Mouse (Mus musculus): ENCODE measurements at regions not wholly inside any gene's neighbourhood (a gene's known extent, or its start where the extent isn't known, plus 50 kb on each side); places are given as distances from the start of the nearest gene placed in this dataset.

- Histone ChIP-seq H3K27me3 (ENCODE audit: low read depth, poor library complexity, severe bottlenecking) (peaks cover 16% of the 10 kb centered on the region; the same call in 1 of the 2 replicates), H3K36me3 (no peaks in the 10 kb centered on the region), H3K27ac (replicated peaks) (no peak overlapping the region), H3K9me3 (replicated peaks) (no peaks in the 10 kb centered on the region), H3K4me1 (peaks cover 24% of the 10 kb centered on the region), H3K4me3 (no peak overlapping the region)
- 76% methylated on average over 3 of the region's 3 CpGs for WGBS
- DNase-seq (ENCODE audit: low spot score): no peak
These were observed 54.6 kb upstream of the Otos start for GRCm38 (mm10) chr1:92703270-92703669.

- Histone ChIP-seq H3K27ac (replicated peaks) (no peak overlapping the region), H3K36me3 (no peaks in the 10 kb centered on the region), H3K27me3 (ENCODE audit: low read depth, poor library complexity, severe bottlenecking) (peaks cover 16% of the 10 kb centered on the region; the same call in 1 of the 2 replicates), H3K4me3 (no peak overlapping the region), H3K9me3 (replicated peaks) (no peaks in the 10 kb centered on the region), H3K4me1 (peaks cover 24% of the 10 kb centered on the region)
- DNase-seq (ENCODE audit: low spot score): no peak
- WGBS: 84% methylated on average over 2 of the region's 2 CpGs
These were observed 51.5 kb upstream of the Otos start for GRCm38 (mm10) chr1:92700107-92700506.

- Histone ChIP-seq H3K27ac (replicated peaks) (0 out of 2 replicates have a peak overlapping the region, but pooled peaks have one; percentile 42), H3K4me3 (no peak overlapping the region), H3K36me3 (no peaks in the 10 kb centered on the region), H3K9me3 (replicated peaks) (no peaks in the 10 kb centered on the region), H3K27me3 (ENCODE audit: low read depth, poor library complexity, severe bottlenecking) (peaks cover 16% of the 10 kb centered on the region; the same call in 1 of the 2 replicates), H3K4me1 (peaks cover 24% of the 10 kb centered on the region)
- DNase-seq (ENCODE audit: low spot score): no peak
- 10% methylated on average over 6 of the region's 6 CpGs for WGBS
These were observed 51.1 kb upstream of the Otos start for GRCm38 (mm10) chr1:92699697-92700096.

- Histone ChIP-seq H3K36me3 (no peaks in the 10 kb centered on the region), H3K27me3 (ENCODE audit: low read depth, poor library complexity, severe bottlenecking) (peaks cover 16% of the 10 kb centered on the region; the same call in 1 of the 2 replicates), H3K4me1 (peaks cover 24% of the 10 kb centered on the region), H3K27ac (replicated peaks) (peak overlapping the region; percentile 58; the same call in 1 of the 2 replicates), H3K9me3 (replicated peaks) (no peaks in the 10 kb centered on the region), H3K4me3 (no peak overlapping the region)
- DNase-seq (ENCODE audit: low spot score): peak; percentile 49
- 5% methylated on average over 9 of the region's 9 CpGs for WGBS
These were observed 50.4 kb upstream of the Otos start for GRCm38 (mm10) chr1:92699048-92699447.

- H3K27me3 ChIP-seq (ENCODE audit: low read depth, poor library complexity, severe bottlenecking): peaks cover 16% of the 10 kb centered on the region; the same call in 1 of the 2 replicates
- no peaks in the 10 kb centered on the region for H3K9me3 ChIP-seq (replicated peaks)
- no peaks in the 10 kb centered on the region for H3K36me3 ChIP-seq
- H3K4me1 ChIP-seq: peaks cover 24% of the 10 kb centered on the region
- DNase-seq (ENCODE audit: low spot score): no peak
- H3K4me3 ChIP-seq: no peak overlapping the region
- peak overlapping the region; percentile 58; the same call in 1 of the 2 replicates for H3K27ac ChIP-seq (replicated peaks)
- 93% methylated on average over 3 of the region's 3 CpGs for WGBS
These were observed 49.9 kb upstream of the Otos start for GRCm38 (mm10) chr1:92698541-92698940.
